Comparison of ENCODE assay signal across 27 mouse cellular contexts in the genomic region with DNA sequence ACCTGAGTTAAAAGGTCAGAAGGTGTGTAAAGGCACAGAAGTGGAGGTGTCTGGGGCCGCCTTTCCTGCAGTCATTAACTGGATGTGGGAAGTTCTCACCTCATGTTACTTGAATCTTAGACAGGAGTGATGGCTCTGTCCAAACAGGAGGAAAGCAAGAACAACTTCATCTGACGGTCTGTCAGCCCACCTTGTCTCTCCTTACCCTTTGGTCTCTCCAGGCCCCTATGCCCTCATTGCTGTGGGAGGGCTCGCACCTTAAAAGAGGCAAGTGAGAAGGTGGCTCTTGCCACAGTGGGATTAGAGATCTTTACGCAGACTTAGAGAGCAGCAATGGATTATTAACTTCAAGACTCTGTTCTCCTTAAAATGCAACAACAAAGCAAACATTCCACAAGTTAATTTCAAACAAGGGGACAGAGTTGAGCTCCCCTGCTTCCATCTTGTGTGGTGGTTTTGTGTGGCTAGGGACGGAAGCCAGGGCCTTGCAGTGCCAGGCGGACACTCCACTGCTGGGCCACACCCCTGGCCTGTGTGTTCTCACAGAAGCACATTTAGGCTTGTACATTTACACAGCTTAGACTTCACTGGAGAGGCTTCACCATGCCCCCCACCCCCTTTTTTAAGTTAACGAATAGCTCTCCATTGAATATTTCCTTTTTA.
A peak's percentile ranks its signal among the peaks of the same experiment; 100 is the strongest.
DNase-seq lines count a peak whose midpoint lies in the region; ATAC-seq lines count a peak whose summit lies in the region.
"Had no signal": no experiment of that assay in that cellular context is flagged by ENCODE, and none has a peak within 500 bp of the region (broad histone marks: within the 10 kb centered on the region; RNA-seq: fewer than 3 reads in every experiment).

No protein-coding gene starts in this region.

- no peak for DNase-seq in lung, postnatal 10 days
- peak; percentile 28 for DNase-seq in kidney, postnatal 10 days
- peak; percentile 11 for DNase-seq in lung, postnatal 14 days
- no peak for DNase-seq in adrenal gland, postnatal 10 days
- no peak for DNase-seq in cerebellum, postnatal 36 days
- no peak for DNase-seq in right cerebral cortex, postnatal 14 days
- DNase-seq: adrenal gland, postnatal 36 days; B cell, adult 2 months; cerebellum, adult 18-20 months; cerebellum, postnatal 14 days; forebrain, postnatal 0 days; gastrocnemius, postnatal 10 days; heart, postnatal 4 days; liver; lung, embryonic 14.5 days; thymus, postnatal 4 days had no signal

- no peak overlapping the region for H3K4me2 ChIP-seq in lung, embryonic 16.5 days (ENCODE audit: low read depth, low read length)
- no peak overlapping the region for H3K4me2 ChIP-seq in kidney, embryonic 15.5 days
- H3K4me2 ChIP-seq: embryonic facial prominence, embryonic 15.5 days; forebrain, embryonic 12.5 days; hindbrain, embryonic 14.5 days; lung, embryonic 14.5 days; midbrain, embryonic 13.5 days; neural tube, embryonic 13.5 days had no signal

- H3K4me3 ChIP-seq in lung, embryonic 16.5 days (ENCODE audit: low read length), result no peak overlapping the region
- H3K4me3 ChIP-seq in kidney, embryonic 15.5 days (replicated peaks), result no peak overlapping the region
- H3K4me3 ChIP-seq: embryonic facial prominence, embryonic 10.5 days; embryonic facial prominence, embryonic 15.5 days; forebrain, embryonic 12.5 days; heart, embryonic 10.5 days; midbrain, embryonic 13.5 days; neural tube, embryonic 13.5 days had no signal

- peak; percentile 76 for ATAC-seq in lung, embryonic 16.5 days (ENCODE audit: low read depth)
- no peak; the same call in 1 of the 2 replicates for ATAC-seq in kidney, embryonic 15.5 days (replicated peaks; ENCODE audit: low FRiP score)
- ATAC-seq: forebrain, postnatal 0 days; intestine, postnatal 0 days; midbrain, embryonic 13.5 days had no signal

- peaks cover 8% of the 10 kb centered on the region; the same call in 1 of the 2 replicates for H3K4me1 ChIP-seq in lung, embryonic 16.5 days (replicated peaks; ENCODE audit: control insufficient read depth, insufficient read depth, low read length)
- H3K4me1 ChIP-seq in kidney, embryonic 15.5 days, result peaks cover 34% of the 10 kb centered on the region
- H3K4me1 ChIP-seq: midbrain, embryonic 13.5 days had no signal

- WGBS in lung, embryonic 16.5 days, result 59% methylated on average over 7 of the region's 7 CpGs
- WGBS in kidney, embryonic 15.5 days, result 75% methylated on average over 7 of the region's 7 CpGs

- H3K9me3 ChIP-seq in lung, embryonic 16.5 days (ENCODE audit: control insufficient read depth, low read length), result no peaks in the 10 kb centered on the region
- H3K9me3 ChIP-seq in kidney, embryonic 15.5 days (replicated peaks), result no peaks in the 10 kb centered on the region
- H3K9me3 ChIP-seq: embryonic facial prominence, embryonic 10.5 days; embryonic facial prominence, embryonic 15.5 days; forebrain, embryonic 12.5 days; heart, embryonic 10.5 days; midbrain, embryonic 13.5 days; neural tube, embryonic 13.5 days had no signal

- H3K27me3 ChIP-seq in lung, embryonic 16.5 days (ENCODE audit: control insufficient read depth, insufficient read depth, low read depth, low read length), result no peaks in the 10 kb centered on the region
- no peaks in the 10 kb centered on the region for H3K27me3 ChIP-seq in kidney, embryonic 15.5 days
- H3K27me3 ChIP-seq: embryonic facial prominence, embryonic 15.5 days; forebrain, embryonic 12.5 days; midbrain, embryonic 13.5 days; neural tube, embryonic 13.5 days had no signal

- peak overlapping the region; percentile 84 for H3K27ac ChIP-seq in lung, embryonic 16.5 days (ENCODE audit: low read length)
- 0 out of 2 replicates have a peak overlapping the region, but pooled peaks have one; percentile 15 for H3K27ac ChIP-seq in kidney, embryonic 15.5 days
- H3K27ac ChIP-seq: embryonic facial prominence, embryonic 10.5 days; embryonic facial prominence, embryonic 15.5 days; forebrain, embryonic 12.5 days; heart, embryonic 10.5 days; hindbrain, embryonic 14.5 days; liver, embryonic 14.5 days; midbrain, embryonic 13.5 days; neural tube, embryonic 13.5 days had no signal

- no peak overlapping the region for H3K9ac ChIP-seq in lung, embryonic 16.5 days (ENCODE audit: low read length)
- no peak overlapping the region for H3K9ac ChIP-seq in kidney, embryonic 15.5 days
- H3K9ac ChIP-seq: embryonic facial prominence, embryonic 15.5 days; forebrain, embryonic 12.5 days; forebrain, postnatal 0 days; hindbrain, embryonic 14.5 days; liver, embryonic 14.5 days; lung, embryonic 14.5 days; midbrain, embryonic 13.5 days; neural tube, embryonic 13.5 days had no signal

- 0 out of 2 replicates have a peak, but pooled peaks cover 2% of the 10 kb centered on the region for H3K36me3 ChIP-seq in lung, embryonic 16.5 days (ENCODE audit: control insufficient read depth, insufficient read depth, low read length)
- no peaks in the 10 kb centered on the region for H3K36me3 ChIP-seq in kidney, embryonic 15.5 days
- H3K36me3 ChIP-seq: embryonic facial prominence, embryonic 10.5 days; embryonic facial prominence, embryonic 15.5 days; forebrain, embryonic 12.5 days; heart, embryonic 10.5 days; midbrain, embryonic 13.5 days; neural tube, embryonic 13.5 days had no signal

Comparison
In these comparisons a context has a peak if more than half of its experiments do, and no peak if none do; other contexts are left out.
1. DNase-seq: peak in kidney, postnatal 10 days (single experiment) and lung, postnatal 14 days (single experiment); none in lung, postnatal 10 days (single experiment), adrenal gland, postnatal 10 days (single experiment), cerebellum, postnatal 36 days (0 of 2) and right cerebral cortex, postnatal 14 days (single experiment).